Mouse (Mus musculus) limb, embryonic 15.5 days (tissue): ENCODE measurements around the gene Gm10277. TPM values are rescaled to one million over a fixed set of nuclear protein-coding genes. Genes with fewer than 3 reads are reported as not detected.
A peak's percentile ranks its signal among the peaks of the same experiment; 100 is the strongest.

Experiments
- ATAC-seq: fragments of 200-750 bp; cut with Nextera tagmentation; 2 replicates; pipeline ENCODE4 v1.8.0; 2017; ENCODE audit warnings: low read depth, moderate TSS enrichment; ENCODE audit not compliant: insufficient number of reproducible peaks, low FRiP score, low TSS enrichment
- H3K27ac ChIP-seq: fragments of 300-500 bp; sonication (generic); 2 replicates; pipeline ENCODE4 v1.5.1; 2015; ENCODE audit warnings: moderate library complexity, mild to moderate bottlenecking, inconsistent platforms
- H3K27me3 ChIP-seq: fragments of 300-500 bp; sonication (generic); 2 replicates; pipeline ENCODE4 v1.6.1; 2015; ENCODE audit warnings: inconsistent platforms
- H3K36me3 ChIP-seq: fragments of 300-500 bp; sonication (generic); 2 replicates; pipeline ENCODE4 v1.6.1; 2015; ENCODE audit warnings: inconsistent platforms
- H3K4me1 ChIP-seq: fragments of 300-500 bp; sonication (generic); 2 replicates; pipeline ENCODE4 v1.6.1; 2015; ENCODE audit warnings: inconsistent platforms
- H3K4me2 ChIP-seq: fragments of 300-500 bp; sonication (generic); 2 replicates; pipeline ENCODE4 v1.6.1; 2015; ENCODE audit warnings: mild to moderate bottlenecking, inconsistent platforms
- H3K4me3 ChIP-seq: fragments of 300-500 bp; sonication (generic); 2 replicates; pipeline ENCODE4 v1.5.1; 2015; ENCODE audit warnings: mild to moderate bottlenecking, inconsistent platforms
- H3K9ac ChIP-seq: fragments of 300-500 bp; sonication (generic); 2 replicates; pipeline ENCODE4 v1.6.1; 2015; ENCODE audit warnings: inconsistent platforms
- H3K9me3 ChIP-seq: fragments of 300-500 bp; sonication (generic); 2 replicates; pipeline ENCODE4 v1.6.1; 2016; ENCODE audit warnings: inconsistent platforms
- WGBS: fragments of 180-500 bp; shearing (Covaris S2); methylation state at CpG from one replicate; pipeline ENCODE4 v1.1.7; 2015; 5-methylcytosine and 5-hydroxymethylcytosine counted together
- polyA plus RNA-seq: library from polyadenylated mRNA; unstranded; fragments of >200 nt; fragmentation: Nextera tagmentation; extraction: Ambion mirVana; gene quantifications from 2 replicates; pipeline ENCODE4 v1.2.1, GENCODE M21; 2015

Gene Gm10277
- polyA plus RNA-seq, result 0.90 and 0.92 TPM in 2 replicates

DNA sequence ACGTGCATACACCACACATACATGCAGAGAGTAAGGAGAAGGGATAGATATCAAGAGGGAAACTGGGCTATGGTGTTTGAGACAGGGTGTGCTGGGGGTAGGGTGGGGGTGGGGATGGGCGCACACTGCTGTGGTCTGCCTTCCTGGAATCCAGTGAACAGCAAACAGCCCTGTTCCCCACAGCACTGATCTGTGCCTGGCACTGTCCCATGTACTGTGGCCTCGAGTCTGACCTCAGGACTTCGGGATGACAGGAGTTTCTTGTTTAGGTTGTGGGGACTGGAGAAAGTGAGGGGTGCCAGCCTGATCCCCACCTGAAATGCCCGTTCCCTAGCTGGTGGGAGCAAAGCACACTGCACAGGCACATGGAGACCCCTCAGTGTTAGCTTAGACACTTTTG lies at the start of gene Gm10277:
Gm10277 (minus strand) TSS at position 41 of the 400 bp plus-strand sequence.
- H3K4me1 ChIP-seq, result peaks cover 71% of the 10 kb centered on the region
- H3K9me3 ChIP-seq, result no peaks in the 10 kb centered on the region
- WGBS, result 79% methylated on average over 5 of the region's 5 CpGs
- no peak for ATAC-seq
- H3K27ac ChIP-seq, result peak within 1 kb of the TSS; percentile 85; the same call in 1 of the 2 replicates
- H3K9ac ChIP-seq, result no peak within 1 kb of the TSS
- H3K27me3 ChIP-seq, result no peaks in the 10 kb centered on the region
- H3K4me2 ChIP-seq, result no peak within 1 kb of the TSS
- peaks cover 5% of the 10 kb centered on the region; the same call in 1 of the 2 replicates for H3K36me3 ChIP-seq
- no peak within 1 kb of the TSS for H3K4me3 ChIP-seq

DNA sequence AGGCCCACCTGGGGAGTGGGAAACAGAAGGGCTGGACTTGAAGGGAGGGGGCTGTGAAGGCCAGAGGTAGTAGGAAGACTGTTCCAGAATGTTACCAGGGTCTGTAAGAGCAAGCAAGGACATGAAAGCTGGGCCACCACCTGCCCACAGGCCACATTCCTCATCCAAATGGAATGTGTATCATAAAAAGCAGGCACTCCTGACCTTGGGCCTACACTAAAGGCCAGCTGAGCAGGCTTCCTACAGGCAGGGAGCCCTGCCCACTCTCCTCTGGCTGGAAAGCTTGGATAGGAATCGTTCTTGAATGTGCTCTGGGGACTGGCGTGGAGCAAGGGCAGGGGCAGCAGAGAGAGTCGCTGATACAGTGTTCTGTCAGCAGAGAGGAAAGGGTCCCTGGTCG lies 49.2 kb upstream of the Gm10277 start:
- Histone ChIP-seq H3K27ac (peak overlapping the region; percentile 79), H3K4me3 (no peak overlapping the region), H3K9ac (no peak overlapping the region), H3K4me2 (no peak overlapping the region), H3K36me3 (peaks cover 73% of the 10 kb centered on the region), H3K9me3 (no peaks in the 10 kb centered on the region), H3K27me3 (no peaks in the 10 kb centered on the region), H3K4me1 (peaks cover 23% of the 10 kb centered on the region)
- WGBS, result 43% methylated on average over 4 of the region's 4 CpGs
- no peak for ATAC-seq

GRCm38 (mm10) chr11:77836290-77836689 lies 48.7 kb upstream of the Gm10277 start:
- Histone ChIP-seq H3K27ac (peak overlapping the region; percentile 79), H3K9ac (no peak overlapping the region), H3K27me3 (no peaks in the 10 kb centered on the region), H3K4me2 (no peak overlapping the region), H3K9me3 (no peaks in the 10 kb centered on the region), H3K4me3 (no peak overlapping the region), H3K4me1 (peaks cover 23% of the 10 kb centered on the region), H3K36me3 (peaks cover 72% of the 10 kb centered on the region)
- ATAC-seq, result no peak
- WGBS, result 54% methylated on average over 5 of the region's 5 CpGs

GRCm38 (mm10) chr11:77835109-77835508 lies 47.6 kb upstream of the Gm10277 start:
- no peak overlapping the region for H3K9ac ChIP-seq
- no peak overlapping the region for H3K27ac ChIP-seq
- H3K4me1 ChIP-seq, result peaks cover 11% of the 10 kb centered on the region
- no peaks in the 10 kb centered on the region for H3K9me3 ChIP-seq
- H3K4me2 ChIP-seq, result no peak overlapping the region
- no peak overlapping the region for H3K4me3 ChIP-seq
- H3K27me3 ChIP-seq, result no peaks in the 10 kb centered on the region
- no peak for ATAC-seq
- 77% methylated on average over 3 of the region's 3 CpGs for WGBS
- peaks cover 69% of the 10 kb centered on the region for H3K36me3 ChIP-seq

- no peak overlapping the region for H3K9ac ChIP-seq
- H3K27ac ChIP-seq, result no peak overlapping the region
- no peak overlapping the region for H3K4me2 ChIP-seq
- H3K9me3 ChIP-seq, result no peaks in the 10 kb centered on the region
- H3K4me3 ChIP-seq, result no peak overlapping the region
- ATAC-seq, result no peak
- peaks cover 11% of the 10 kb centered on the region for H3K4me1 ChIP-seq
- 88% methylated on average over 4 of the region's 4 CpGs for WGBS
- peaks cover 80% of the 10 kb centered on the region for H3K36me3 ChIP-seq
- no peaks in the 10 kb centered on the region for H3K27me3 ChIP-seq
Observed at GRCm38 (mm10) chr11:77832541-77832940, 45.0 kb upstream of the Gm10277 start.

GRCm38 (mm10) chr11:77830875-77831274 lies 43.3 kb upstream of the Gm10277 start:
- H3K4me3 ChIP-seq, result no peak overlapping the region
- H3K4me1 ChIP-seq, result peaks cover 5% of the 10 kb centered on the region
- H3K27me3 ChIP-seq, result no peaks in the 10 kb centered on the region
- H3K9me3 ChIP-seq, result no peaks in the 10 kb centered on the region
- no peak for ATAC-seq
- peaks cover 83% of the 10 kb centered on the region for H3K36me3 ChIP-seq
- H3K27ac ChIP-seq, result no peak overlapping the region
- H3K9ac ChIP-seq, result no peak overlapping the region
- no peak overlapping the region for H3K4me2 ChIP-seq
- 51% methylated on average over 7 of the region's 7 CpGs for WGBS

GRCm38 (mm10) chr11:77829043-77829841 lies 41.7 kb upstream of the Gm10277 start:
- Histone ChIP-seq H3K4me3 (no peak overlapping the region), H3K9ac (no peak overlapping the region), H3K27me3 (no peaks in the 10 kb centered on the region), H3K4me1 (peaks cover 10% of the 10 kb centered on the region), H3K4me2 (no peak overlapping the region), H3K36me3 (peaks cover 83% of the 10 kb centered on the region), H3K27ac (no peak overlapping the region), H3K9me3 (no peaks in the 10 kb centered on the region)
- no peak for ATAC-seq
- 80% methylated on average over 23 of the region's 23 CpGs for WGBS

DNA sequence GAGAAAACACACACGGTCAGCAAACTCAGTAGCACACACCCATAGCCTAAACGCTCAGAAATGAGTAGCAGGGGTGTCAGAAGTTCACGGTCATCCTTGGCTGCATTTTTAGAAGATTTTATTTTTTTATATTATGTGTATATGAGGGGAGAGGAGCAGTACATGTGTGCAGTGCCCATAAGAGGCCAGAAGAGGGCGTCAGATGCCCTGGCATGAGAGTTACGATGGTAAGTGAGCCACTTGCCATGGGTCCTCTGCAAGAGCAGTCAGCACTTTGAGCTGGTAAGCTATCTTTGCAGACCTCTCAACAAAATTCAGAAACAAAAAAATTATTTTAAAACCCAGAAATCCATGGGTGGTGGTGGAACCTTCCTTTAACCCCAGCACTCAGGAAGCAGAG lies 40.6 kb upstream of the Gm10277 start:
- peaks cover 83% of the 10 kb centered on the region for H3K36me3 ChIP-seq
- H3K4me3 ChIP-seq, result no peak overlapping the region
- H3K4me1 ChIP-seq, result peaks cover 10% of the 10 kb centered on the region
- H3K4me2 ChIP-seq, result no peak overlapping the region
- H3K27ac ChIP-seq, result no peak overlapping the region
- H3K27me3 ChIP-seq, result no peaks in the 10 kb centered on the region
- no peak overlapping the region for H3K9ac ChIP-seq
- H3K9me3 ChIP-seq, result no peaks in the 10 kb centered on the region
- ATAC-seq, result no peak
- 88% methylated on average over 5 of the region's 5 CpGs for WGBS

DNA sequence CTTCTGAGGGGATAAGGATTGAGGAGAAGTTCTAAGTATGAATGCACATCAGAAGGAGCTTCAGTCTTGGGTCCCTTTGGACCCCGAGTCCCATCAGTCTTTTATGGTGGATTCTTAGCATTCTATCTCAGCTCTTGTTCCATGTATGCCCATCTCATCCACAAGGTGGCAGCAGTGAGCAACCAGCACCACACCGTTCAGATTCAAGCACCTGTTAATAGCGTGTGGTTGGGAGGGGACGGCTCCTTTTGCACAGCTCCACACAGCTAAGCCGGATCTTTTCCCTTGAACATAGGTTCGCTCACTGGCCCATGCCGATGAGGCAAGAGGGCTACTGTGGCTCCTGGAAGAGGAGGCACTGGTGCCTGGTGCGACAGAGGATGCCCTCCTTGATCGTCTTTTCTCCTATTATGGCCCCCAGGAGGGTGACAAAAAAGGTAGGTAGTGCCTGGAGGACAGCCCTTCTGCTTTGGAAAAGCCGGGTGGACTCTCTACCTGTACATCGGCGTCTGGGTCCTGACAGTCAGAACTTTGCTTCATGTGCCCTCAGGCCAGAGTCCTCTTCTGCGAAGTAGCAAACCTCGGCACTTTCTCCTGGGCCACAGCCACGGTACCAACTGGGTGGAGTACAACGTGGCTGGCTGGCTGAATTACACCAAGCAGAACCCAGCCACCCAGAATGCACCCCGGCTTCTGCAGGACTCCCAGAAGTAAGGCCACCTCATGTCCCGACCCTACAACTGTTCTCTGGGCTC lies 39.9 kb upstream of the Gm10277 start:
- Histone ChIP-seq H3K4me2 (no peak overlapping the region), H3K36me3 (peaks cover 77% of the 10 kb centered on the region), H3K27me3 (no peaks in the 10 kb centered on the region), H3K9ac (no peak overlapping the region), H3K27ac (no peak overlapping the region), H3K4me1 (peaks cover 14% of the 10 kb centered on the region), H3K4me3 (no peak overlapping the region), H3K9me3 (no peaks in the 10 kb centered on the region)
- no peak for ATAC-seq
- WGBS, result 51% methylated on average over 18 of the region's 18 CpGs

DNA sequence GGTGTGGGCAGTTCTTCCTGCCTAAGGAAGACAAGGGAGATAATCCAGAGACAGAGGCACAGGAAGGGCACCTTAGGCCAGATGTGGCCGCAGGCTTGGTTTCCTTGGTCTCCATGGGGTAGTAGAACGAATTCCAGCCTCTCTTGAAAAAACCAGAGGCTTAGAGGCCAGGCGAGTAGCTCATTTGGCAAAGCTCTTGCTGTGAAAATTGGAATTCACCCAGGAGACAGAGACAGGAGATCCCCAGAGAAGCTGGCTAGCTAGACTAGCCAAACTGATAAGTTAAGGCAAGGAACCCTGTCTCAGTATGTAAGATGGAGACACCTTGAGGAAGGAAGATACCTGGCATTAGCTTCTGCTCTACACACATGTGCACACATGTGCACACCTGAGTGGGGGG lies 38.8 kb upstream of the Gm10277 start:
- 0 out of 2 replicates have a peak overlapping the region, but pooled peaks have one; percentile 7 for H3K27ac ChIP-seq

DNA sequence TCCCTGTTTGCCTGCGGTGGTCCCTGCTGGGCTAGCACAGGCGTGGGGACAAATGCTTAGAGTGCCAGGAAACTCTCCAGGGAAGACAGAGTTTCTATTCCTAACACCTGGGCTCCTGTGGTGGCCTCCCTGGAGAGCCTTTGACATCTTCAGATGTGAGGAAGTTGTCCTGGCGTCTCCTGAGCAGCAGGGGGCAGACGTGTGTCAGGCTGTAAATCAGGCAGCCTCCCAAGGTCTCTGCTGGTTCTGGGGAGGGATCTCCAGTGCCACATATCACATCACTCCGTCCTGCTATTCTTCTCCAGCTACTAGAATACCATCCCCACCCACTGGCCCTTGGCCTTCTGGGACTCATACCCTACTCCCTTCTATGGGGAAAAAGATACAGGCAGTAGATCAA lies 38.3 kb upstream of the Gm10277 start:
- no peak for ATAC-seq
- no peak overlapping the region for H3K4me2 ChIP-seq
- no peak overlapping the region for H3K4me3 ChIP-seq
- peaks cover 75% of the 10 kb centered on the region for H3K36me3 ChIP-seq
- H3K4me1 ChIP-seq, result peaks cover 14% of the 10 kb centered on the region
- no peaks in the 10 kb centered on the region for H3K9me3 ChIP-seq
- WGBS, result under 1% methylated on average over 5 of the region's 5 CpGs
- no peaks in the 10 kb centered on the region for H3K27me3 ChIP-seq
- H3K9ac ChIP-seq, result no peak overlapping the region
- 0 out of 2 replicates have a peak overlapping the region, but pooled peaks have one; percentile 7 for H3K27ac ChIP-seq

More for the DNA sequence above, 38.8 kb upstream of the Gm10277 start:
- Histone ChIP-seq H3K4me3 (no peak overlapping the region), H3K4me1 (peaks cover 14% of the 10 kb centered on the region), H3K9ac (no peak overlapping the region), H3K4me2 (no peak overlapping the region), H3K27me3 (no peaks in the 10 kb centered on the region), H3K36me3 (peaks cover 72% of the 10 kb centered on the region), H3K9me3 (no peaks in the 10 kb centered on the region)
- WGBS, result 45% methylated on average over 3 of the region's 3 CpGs
- no peak for ATAC-seq

- Histone ChIP-seq H3K4me3 (no peak overlapping the region), H3K4me1 (peaks cover 14% of the 10 kb centered on the region), H3K9ac (no peak overlapping the region), H3K36me3 (peaks cover 73% of the 10 kb centered on the region), H3K27ac (no peak overlapping the region), H3K9me3 (no peaks in the 10 kb centered on the region), H3K4me2 (no peak overlapping the region), H3K27me3 (no peaks in the 10 kb centered on the region)
- 15% methylated on average over 7 of the region's 7 CpGs for WGBS
- ATAC-seq, result no peak
Observed at GRCm38 (mm10) chr11:77822781-77823180, 35.2 kb upstream of the Gm10277 start.
